Mouse (Mus musculus) G1E (cell line): ENCODE results near the gene Vps52. TPM values are rescaled to one million over a fixed set of nuclear protein-coding genes. Genes with fewer than 3 reads are reported as not detected.
A peak's percentile ranks its signal among the peaks of the same experiment; 100 is the strongest.

Source experiments
- ATAC-seq: 2 replicates; pipeline ENCODE4 v1.8.0; 2016; ENCODE audit warnings: mild to moderate bottlenecking; ENCODE audit not compliant: insufficient number of reproducible peaks, poor library complexity, low FRiP score, severe bottlenecking; ENCODE audit errors: extremely low read depth
- DNase-seq: peaks from one replicate; pipeline ENCODE4 v3.0.0; 2012; ENCODE audit warnings: low spot score
- H3K27me3 ChIP-seq: 2 replicates; pipeline ENCODE4 v1.6.1; 2012; ENCODE audit warnings: mild to moderate bottlenecking, low read length, inconsistent platforms; ENCODE audit not compliant: insufficient read depth
- H3K36me3 ChIP-seq: replicated peaks from 2 replicates; pipeline ENCODE3; 2012; ENCODE audit warnings: mild to moderate bottlenecking, inconsistent platforms
- H3K4me1 ChIP-seq: 2 replicates; pipeline ENCODE4 v1.6.1; 2012; ENCODE audit warnings: low read depth, low read length, inconsistent platforms, mixed read lengths; ENCODE audit not compliant: insufficient read depth
- H3K4me3 ChIP-seq: 2 replicates; pipeline ENCODE4 v1.5.1; 2012; ENCODE audit warnings: low read depth, mild to moderate bottlenecking, inconsistent platforms, low read length, moderate library complexity, mixed read lengths
- H3K9me3 ChIP-seq: replicated peaks from 2 replicates; pipeline ENCODE4 v1.6.1; 2012; ENCODE audit warnings: inconsistent platforms
- CTCF ChIP-seq: IDR thresholded peaks from 2 replicates; pipeline ENCODE4 v1.5.1; 2012; ENCODE audit warnings: low read depth, low read length, inconsistent platforms, mixed read lengths
- GATA1 ChIP-seq: IDR thresholded peaks from 2 replicates; pipeline ENCODE4 v1.6.1; 2012; ENCODE audit warnings: borderline replicate concordance, low read length, inconsistent platforms, mixed read lengths
- GATA2 ChIP-seq: IDR thresholded peaks from 2 replicates; pipeline ENCODE4 v1.6.1; 2012; ENCODE audit warnings: low read depth, low read length, inconsistent platforms, borderline replicate concordance
- POLR2AphosphoS5 ChIP-seq: IDR thresholded peaks from 2 replicates; pipeline ENCODE4 v1.6.1; 2012; ENCODE audit warnings: low read depth, low read length, inconsistent platforms; ENCODE audit not compliant: insufficient replicate concordance
- TAL1 ChIP-seq: conservative IDR thresholded peaks from 2 replicates; pipeline ENCODE4 v1.6.1; 2012; ENCODE audit warnings: low read depth, low read length, inconsistent platforms, mixed read lengths
- polyA plus RNA-seq: library from polyadenylated mRNA; stranded (reverse); fragments of >175 nt; gene quantifications from 2 replicates; pipeline ENCODE4 v1.2.3, GENCODE M21; 2012
- total RNA-seq, 2 experiments: library from RNA; stranded (forward) in 1 of 2; stranded (reverse) in 1 of 2; fragments of 200-1000 nt in 1 of 2; fragments of >200 nt in 1 of 2; fragmentation: Nextera tagmentation in 1 of 2; gene quantifications; 2 replicates each; pipeline ENCODE4 v1.2.3; 2014 to 2017

Gene Vps52
- total and polyA plus RNA-seq, 3 experiments = 19.8 to 48.9 (median 30.0) TPM

DNA sequence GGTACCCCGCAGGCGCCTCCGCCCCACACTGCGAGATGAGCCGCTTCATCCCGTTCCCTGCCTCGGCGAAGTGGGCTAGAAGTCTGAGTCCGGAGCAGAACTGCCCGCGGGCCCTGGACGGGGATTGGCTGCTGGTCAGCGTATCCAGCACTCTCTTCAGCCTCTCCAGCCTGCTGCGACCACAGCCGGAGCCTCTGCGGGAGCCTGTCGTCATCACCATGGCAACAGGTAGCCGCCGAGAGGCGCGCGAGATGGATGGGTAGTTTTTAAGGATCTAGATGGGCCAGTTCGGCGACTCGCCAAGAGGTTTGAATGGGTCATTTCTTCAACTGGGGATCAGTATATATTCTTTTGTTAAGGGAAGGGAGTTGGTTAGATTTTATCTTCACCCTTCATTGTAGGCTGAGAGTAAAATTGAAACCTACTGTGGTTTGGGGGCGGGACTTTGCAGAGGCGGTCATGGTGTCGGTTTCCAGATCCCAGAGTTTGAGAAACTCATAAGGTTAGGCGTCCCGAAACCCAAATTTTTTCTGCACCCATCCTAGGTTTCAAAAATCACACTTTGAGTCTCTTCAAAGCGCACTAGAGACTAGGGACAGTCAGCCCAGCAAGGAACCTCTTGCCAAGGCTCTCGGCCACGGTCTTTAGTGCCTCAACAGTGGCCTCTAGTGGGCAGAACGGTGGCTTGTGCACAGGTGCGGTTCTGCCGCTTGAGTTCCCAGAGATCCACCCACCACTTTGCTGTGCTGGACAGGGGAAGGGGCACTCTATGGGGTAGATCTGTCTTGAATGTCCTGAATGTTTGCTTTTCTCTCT, 35.1 kb upstream of the Vps52 start:
- H3K27me3 ChIP-seq = no peaks in the 10 kb centered on the region
- DNase-seq = peak; percentile 62
- peaks cover 19% of the 10 kb centered on the region for H3K9me3 ChIP-seq
- peaks cover 62% of the 10 kb centered on the region for H3K36me3 ChIP-seq
- peaks cover 79% of the 10 kb centered on the region for H3K4me1 ChIP-seq
- TF ChIP-seq CTCF (peak; percentile 79), GATA1 (no peak)
- peak overlapping the region; percentile 92 for H3K4me3 ChIP-seq
- no peak for ATAC-seq

- no peak overlapping the region for H3K4me3 ChIP-seq
- no peak for ATAC-seq
Measured at GRCm38 (mm10) chr17:33921361-33921760, 34.3 kb upstream of the Vps52 start.

DNA sequence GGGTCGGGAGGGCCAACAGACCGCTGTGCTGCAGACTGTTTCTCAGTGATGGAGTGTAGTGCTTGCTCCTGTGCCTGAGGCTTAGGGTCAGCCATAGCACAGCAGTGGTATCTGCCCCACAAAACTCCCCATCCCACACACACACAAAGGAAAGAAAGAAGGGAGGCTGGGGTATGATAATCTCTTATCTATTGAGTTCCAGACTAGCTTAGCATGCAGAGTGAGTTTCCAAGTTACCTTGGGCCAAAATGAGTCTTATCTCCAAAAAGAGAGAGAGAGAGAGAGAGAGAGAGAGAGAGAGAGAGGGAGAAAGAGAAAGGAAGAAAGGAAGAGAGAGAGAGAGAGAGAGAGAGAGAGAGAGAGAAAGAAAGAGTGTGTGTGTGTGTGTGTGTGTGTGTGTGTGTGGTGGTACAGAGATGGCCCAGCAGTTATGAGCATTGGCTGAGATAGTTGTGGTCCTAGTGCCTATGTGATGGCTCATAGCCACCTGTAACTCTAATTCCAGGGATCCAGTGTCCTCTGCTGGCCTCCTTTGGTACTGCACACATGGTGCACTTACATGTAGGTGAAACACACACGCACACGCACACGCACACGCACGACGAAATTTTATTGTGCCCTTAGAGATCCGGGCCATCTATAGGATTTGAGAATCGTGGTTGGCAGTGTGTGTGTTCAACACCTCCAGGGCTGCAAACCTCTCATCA, 30.9 kb upstream of the Vps52 start:
- ATAC-seq (peak; percentile 32; the same call in 1 of the 2 replicates), DNase-seq (no peak)
- peaks cover 74% of the 10 kb centered on the region for H3K4me1 ChIP-seq
- H3K4me3 ChIP-seq = peak overlapping the region; percentile 24; the same call in 1 of the 2 replicates
- H3K36me3 ChIP-seq = peaks cover 67% of the 10 kb centered on the region
- no peaks in the 10 kb centered on the region for H3K9me3 ChIP-seq
- no peak for TF ChIP-seq TAL1
- TF ChIP-seq CTCF = peak; percentile 79
- no peaks in the 10 kb centered on the region for H3K27me3 ChIP-seq

More at GRCm38 (mm10) chr17:33921361-33921760, 34.3 kb upstream of the Vps52 start:
- Histone ChIP-seq H3K4me1 (peaks cover 87% of the 10 kb centered on the region), H3K36me3 (peaks cover 71% of the 10 kb centered on the region), H3K27me3 (no peaks in the 10 kb centered on the region), H3K9me3 (peaks cover 19% of the 10 kb centered on the region)
- DNase-seq = no peak
- TF ChIP-seq CTCF = no peak
- TF ChIP-seq GATA1 = no peak
- no peak for TF ChIP-seq POLR2AphosphoS5
- TF ChIP-seq TAL1 = no peak
- TF ChIP-seq GATA2 = no peak

DNA sequence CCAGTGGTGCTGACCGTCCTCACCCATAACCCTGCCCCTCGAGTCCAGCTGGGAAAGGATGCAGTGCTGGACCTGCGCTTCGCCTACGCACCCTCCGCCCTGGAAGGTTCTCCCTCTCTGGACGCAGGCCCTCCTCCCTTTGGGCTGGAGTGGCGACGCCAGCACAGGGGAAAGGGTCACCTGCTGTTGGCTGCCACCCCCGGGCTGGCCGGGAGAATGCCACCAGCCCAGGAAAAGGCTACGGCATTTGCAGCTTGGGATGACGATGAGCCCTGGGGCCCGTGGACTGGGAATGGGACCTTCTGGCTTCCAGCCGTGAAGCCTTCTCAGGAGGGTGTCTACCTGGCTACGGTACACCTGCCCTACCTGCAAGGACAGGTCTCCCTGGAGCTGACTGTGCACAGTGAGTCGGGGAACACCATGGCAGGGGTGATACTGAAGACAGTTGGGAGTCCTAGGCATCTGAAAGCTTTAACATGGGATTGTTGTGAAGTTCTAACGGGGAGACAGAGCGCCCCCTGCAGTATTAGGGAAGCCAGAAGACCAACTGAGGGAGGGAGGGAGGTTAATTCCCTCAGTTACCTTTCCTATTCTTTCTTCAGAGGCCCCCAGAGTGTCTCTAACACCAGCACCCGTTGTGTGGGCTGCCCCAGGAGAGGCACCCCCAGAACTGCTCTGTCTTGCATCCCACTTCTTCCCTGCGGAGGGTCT, 30.1 kb upstream of the Vps52 start:
- H3K27me3 ChIP-seq = no peaks in the 10 kb centered on the region
- TF ChIP-seq POLR2AphosphoS5 = no peak
- TF ChIP-seq CTCF = 0 out of 2 replicates have a peak, but pooled peaks have one; percentile 2
- DNase-seq (no peak), ATAC-seq (no peak)
- H3K36me3 ChIP-seq = peaks cover 67% of the 10 kb centered on the region
- H3K4me1 ChIP-seq = peaks cover 69% of the 10 kb centered on the region
- peak overlapping the region; percentile 45; the same call in 1 of the 2 replicates for H3K4me3 ChIP-seq
- no peaks in the 10 kb centered on the region for H3K9me3 ChIP-seq

GRCm38 (mm10) chr17:33926207-33926932, 29.2 kb upstream of the Vps52 start:
- Histone ChIP-seq H3K27me3 (no peaks in the 10 kb centered on the region), H3K4me3 (peak overlapping the region; percentile 21; the same call in 1 of the 2 replicates), H3K36me3 (peaks cover 64% of the 10 kb centered on the region), H3K9me3 (no peaks in the 10 kb centered on the region), H3K4me1 (peaks cover 69% of the 10 kb centered on the region)
- no peak for DNase-seq
- TF ChIP-seq TAL1 (no peak), POLR2AphosphoS5 (no peak), GATA1 (no peak), GATA2 (no peak), CTCF (no peak)
- ATAC-seq = no peak
